ENCODE assay signal across 25 mouse cellular contexts in genomic region chr2:160629528-160629830, GRCm38 (mm10). TPM values are rescaled to one million over a fixed set of nuclear protein-coding genes. Genes with fewer than 3 reads are reported as not detected.
DNase-seq lines count a peak whose midpoint lies in the region; ATAC-seq and TF ChIP-seq lines count a peak whose summit lies in the region.
"Had no signal": no experiment of that assay in that cellular context is flagged by ENCODE, and none has a peak within 500 bp of the region (broad histone marks: within the 10 kb centered on the region; RNA-seq: fewer than 3 reads in every experiment).

No protein-coding gene starts in this region.

- no peak overlapping the region for H3K4me2 ChIP-seq in CH12.LX (ENCODE audit: insufficient read depth, low read depth, poor library complexity, severe bottlenecking)
- H3K4me2 ChIP-seq in liver, embryonic 15.5 days = no peak overlapping the region
- H3K4me2 ChIP-seq: forebrain, embryonic 13.5 days; heart, embryonic 11.5 days; hindbrain, embryonic 13.5 days had no signal

- TF ChIP-seq POLR2A in CH12.LX (IDR thresholded peaks at IDR 0.05; ENCODE audit: low read depth, low read length) = no peak

- in situ Hi-C loops in CH12.LX (cut with MboI; ENCODE audit: low pct_ligation_motif_present, low pct_unique_long_range_greater_than_20kb, low sequenced_read_pairs) = no loop called here

- intact Hi-C loops in heart, postnatal 25 days (cut with DNase I) = loop anchor here (2.0 kb wide), 1 partner anchor 13 kb away; no protein-coding TSS in a partner anchor
- intact Hi-C loops in left cerebral cortex, postnatal 36 days (cut with DNase I) = no loop called here

- dilution Hi-C loops in CH12.LX (cut with MboI; ENCODE audit: extremely low pct_ligation_motif_present, extremely low pct_unique_long_range_greater_than_20kb, low sequenced_read_pairs) = no loop called here

- no peak overlapping the region for H3K27ac ChIP-seq in heart, embryonic 10.5 days
- H3K27ac ChIP-seq in CH12.LX (ENCODE audit: insufficient read depth, low read depth) = peak overlapping the region; percentile 54
- H3K27ac ChIP-seq in liver, embryonic 15.5 days (replicated peaks) = no peak overlapping the region; the same call in 1 of the 2 replicates
- H3K27ac ChIP-seq: forebrain, embryonic 10.5 days; forebrain, embryonic 13.5 days; hindbrain, embryonic 10.5 days; hindbrain, embryonic 13.5 days had no signal

- no peak for TF ChIP-seq RAD21 in CH12.LX (IDR thresholded peaks at IDR 0.05; ENCODE audit: low read depth, low read length)

- H3K4me3 ChIP-seq in heart, embryonic 10.5 days = no peak overlapping the region
- H3K4me3 ChIP-seq in CH12.LX (replicated peaks in 1 of 3; ENCODE audit: low read depth in 2 of 3, low read length in 2 of 3, poor library complexity in 1 of 3) = no peak overlapping the region
- H3K4me3 ChIP-seq in liver, embryonic 15.5 days (replicated peaks) = no peak overlapping the region
- H3K4me3 ChIP-seq: forebrain, embryonic 10.5 days; forebrain, embryonic 13.5 days; hindbrain, embryonic 10.5 days; hindbrain, embryonic 13.5 days had no signal

- H3K9ac ChIP-seq in CH12.LX (ENCODE audit: insufficient read depth, low read depth) = no peak overlapping the region
- no peak overlapping the region for H3K9ac ChIP-seq in liver, embryonic 15.5 days
- H3K9ac ChIP-seq: forebrain, embryonic 13.5 days; hindbrain, embryonic 13.5 days had no signal

- peak; percentile 73 for DNase-seq in heart, embryonic 10.5 days (ENCODE audit: low spot score)
- DNase-seq in heart, postnatal 25 days (ENCODE audit: low spot score) = no peak
- peak; percentile 0 for DNase-seq in lung, postnatal 10 days
- no peak for DNase-seq in lung, postnatal 14 days
- no peak for DNase-seq in CH12.LX (ENCODE audit: extremely low read depth)
- no peak for DNase-seq in left cerebral cortex, postnatal 36 days (ENCODE audit: low spot score in 2 of 2)
- DNase-seq in neural tube, embryonic 10.5 days (ENCODE audit: extremely low spot score, low spot score) = no peak
- DNase-seq: adrenal gland, adult 8-10 months; adrenal gland, postnatal 25 days; cerebellum, adult 11-12 months; cerebellum, adult 9-10 months; cerebellum, postnatal 14 days; gastrocnemius, postnatal 14 days; heart, adult 18-20 months; heart, postnatal 36 days had no signal

- H3K79me2 ChIP-seq in CH12.LX (replicated peaks; ENCODE audit: control insufficient read depth, extremely low read depth, insufficient read depth, poor library complexity, severe bottlenecking) = no peaks in the 10 kb centered on the region

- TF ChIP-seq EP300 in CH12.LX (IDR thresholded peaks at IDR 0.05; ENCODE audit: low read length) = no peak

- no peaks in the 10 kb centered on the region for H3K36me3 ChIP-seq in heart, embryonic 10.5 days
- H3K36me3 ChIP-seq in CH12.LX (replicated peaks in 1 of 2; ENCODE audit: control insufficient read depth in 1 of 2, insufficient read depth in 1 of 2, low read length in 1 of 2) = peaks cover 0 to 2% of the 10 kb centered on the region in 2 experiments
- no peaks in the 10 kb centered on the region for H3K36me3 ChIP-seq in liver, embryonic 15.5 days (replicated peaks)
- H3K36me3 ChIP-seq: forebrain, embryonic 10.5 days; hindbrain, embryonic 10.5 days; hindbrain, embryonic 13.5 days had no signal

- WGBS in heart, embryonic 10.5 days = 88% methylated on average over 8 of the region's 8 CpGs
- 76% methylated on average over 8 of the region's 8 CpGs for WGBS in liver, embryonic 15.5 days (ENCODE audit: insufficient replicate concordance)

- TF ChIP-seq CTCF in CH12.LX (conservative IDR thresholded peaks at IDR 0.05 in 1 of 2, IDR thresholded peaks at IDR 0.05 in 1 of 2; ENCODE audit: low read depth in 2 of 2, low read length in 2 of 2) = no peak

- no peaks in the 10 kb centered on the region for H3K27me3 ChIP-seq in heart, embryonic 10.5 days (ENCODE audit: insufficient read depth, poor library complexity, severe bottlenecking)
- H3K27me3 ChIP-seq in CH12.LX (replicated peaks) = no peaks in the 10 kb centered on the region
- H3K27me3 ChIP-seq in liver, embryonic 15.5 days = peaks cover 6% of the 10 kb centered on the region; the same call in 1 of the 2 replicates
- H3K27me3 ChIP-seq: forebrain, embryonic 13.5 days; hindbrain, embryonic 13.5 days had no signal

- ATAC-seq in liver, embryonic 15.5 days (ENCODE audit: insufficient read depth) = peak; percentile 6; the same call in 1 of the 2 replicates
- ATAC-seq: activated CD4-positive, CD25-positive, alpha-beta regulatory T cell, adult 4 months; CD4-positive, CD25-positive, alpha-beta regulatory T cell, adult 4 months; forebrain, embryonic 13.5 days; forebrain, embryonic 16.5 days; hindbrain, embryonic 16.5 days had no signal

- H3K9me3 ChIP-seq in heart, embryonic 10.5 days = no peaks in the 10 kb centered on the region
- peaks cover 7% of the 10 kb centered on the region for H3K9me3 ChIP-seq in CH12.LX (replicated peaks; ENCODE audit: low read length)
- H3K9me3 ChIP-seq in liver, embryonic 15.5 days (replicated peaks) = no peaks in the 10 kb centered on the region
- H3K9me3 ChIP-seq: forebrain, embryonic 10.5 days; forebrain, embryonic 13.5 days; hindbrain, embryonic 10.5 days; hindbrain, embryonic 13.5 days had no signal

- H3K4me1 ChIP-seq in heart, embryonic 10.5 days = no peaks in the 10 kb centered on the region
- H3K4me1 ChIP-seq in CH12.LX (ENCODE audit: control insufficient read depth in 1 of 2, insufficient read depth in 2 of 2) = peaks cover 18 to 44% of the 10 kb centered on the region in 2 experiments
- H3K4me1 ChIP-seq in liver, embryonic 15.5 days (replicated peaks) = peaks cover 16% of the 10 kb centered on the region
- H3K4me1 ChIP-seq: forebrain, embryonic 10.5 days; forebrain, embryonic 13.5 days; hindbrain, embryonic 10.5 days; hindbrain, embryonic 13.5 days had no signal

TF ChIP-seq in CH12.LX, 34 proteins besides CTCF, POLR2A, EP300 and RAD21:
- TF ChIP-seq PAX5 (IDR thresholded peaks at IDR 0.05; ENCODE audit: low read length) (no peak), ZMIZ1 (IDR thresholded peaks at IDR 0.05; ENCODE audit: low read depth, low read length) (no peak), MAZ (IDR thresholded peaks at IDR 0.05; ENCODE audit: low read depth, low read length) (no peak), MXI1 (IDR thresholded peaks at IDR 0.05; ENCODE audit: low read depth, low read length) (no peak), KAT2A (IDR thresholded peaks at IDR 0.05; ENCODE audit: insufficient replicate concordance, low read length) (no peak), MAFK (IDR thresholded peaks at IDR 0.05; ENCODE audit: insufficient replicate concordance, low read length) (no peak)

RNA-seq across cellular contexts. Expression of gene Top1, which starts 16.2 kb away (rescaled TPM):
- polyA plus RNA-seq in heart, embryonic 10.5 days (2016; fragmentation: Nextera tagmentation; extraction: Ambion mirVana) = 54.7 and 69.5 TPM in 2 replicates
- 10 to 100 TPM; 48.8 to 50.8 TPM for total RNA-seq in heart, postnatal 25 days (2021)
- total RNA-seq in CH12.LX (2012; rRNA removed) (91.3 and 150 TPM in 2 replicates), CH12.LX (2014; rRNA removed) (89.8 and 91.4 TPM in 2 replicates)
- polyA plus RNA-seq in CH12.LX (2012; ENCODE audit: insufficient read length, low read depth) = 299 and 312 TPM in 2 replicates
- 55.3 and 56.7 TPM in 2 replicates for polyA plus RNA-seq in liver, embryonic 15.5 days (2015; fragmentation: Nextera tagmentation; extraction: Ambion mirVana)
- total RNA-seq in left cerebral cortex, postnatal 36 days (2021) = 10 to 100 TPM; 66.5 to 87.4 TPM

Comparison
In these comparisons a context has a peak if more than half of its experiments do, and no peak if none do; other contexts are left out.
1. DNase-seq: peak in heart, embryonic 10.5 days (single experiment) and lung, postnatal 10 days (single experiment); none in heart, postnatal 25 days (single experiment), lung, postnatal 14 days (single experiment), CH12.LX (single experiment), left cerebral cortex, postnatal 36 days (0 of 2) and neural tube, embryonic 10.5 days (single experiment).